Mouse (Mus musculus) lung, adult 10 weeks (tissue): ENCODE data around the gene Tmppe. TPM values are rescaled to one million over a fixed set of nuclear protein-coding genes. Genes with fewer than 3 reads are reported as not detected.

Experiments used
- polyA plus RNA-seq: library from polyadenylated mRNA; stranded (reverse); fragments of 350-450 nt; fragmentation: Illumina TruSeq; extraction: RNeasy Lipid Tissue Mini Kit (QIAGEN cat#74804); gene quantifications from one replicate; pipeline ENCODE4 v1.2.3, GENCODE M21; 2014; ENCODE audit warnings: low read depth, low replicate concordance; ENCODE audit not compliant: insufficient read depth

The Tmppe gene
- 1.1 TPM for polyA plus RNA-seq

GRCm38 (mm10) chr9:114400949-114401684 lies at the start of gene Tmppe, which contains the start of gene Glb1:
TSS of gene Tmppe (plus strand) at chr9:114401105.
TSS of gene Glb1 (plus strand) at chr9:114401076.

GRCm38 (mm10) chr9:114389905-114390748 lies 10.8 kb upstream of the Tmppe start, which contains the start of gene Crtap:
TSS of gene Crtap (minus strand) at chr9:114390675.

Other genes starting within 250 kb of the Tmppe start
- not detected for gene Bcl2a1c, start 71.0 kb upstream of the Tmppe start, polyA plus RNA-seq
- 64.5 TPM for gene Crtap, start 10.4 kb upstream of the Tmppe start, polyA plus RNA-seq
- 11.0 TPM for gene Glb1, start within 50 bp of the Tmppe start, polyA plus RNA-seq
- gene Ccr4, start 103.8 kb downstream of the Tmppe start, polyA plus RNA-seq = 0.21 TPM
- gene C130032M10Rik, start 114.6 kb downstream of the Tmppe start, polyA plus RNA-seq = not detected
- gene Trim71, start 163.3 kb downstream of the Tmppe start, polyA plus RNA-seq = not detected
- 19.4 TPM for gene Cnot10, start 239.1 kb downstream of the Tmppe start, polyA plus RNA-seq